Mouse (Mus musculus) liver, embryonic 14.5 days (tissue): ENCODE data around the gene Aire.

Experiments used
- CTCF ChIP-seq: IDR thresholded peaks from 2 replicates; pipeline ENCODE4 v1.5.1; 2016; ENCODE audit warnings: antibody characterized with exemption, low read depth, control low read depth
- EP300 ChIP-seq: IDR thresholded peaks from 2 replicates; pipeline ENCODE4 v1.6.1; 2016; ENCODE audit warnings: antibody characterized with exemption, low read depth

DNA sequence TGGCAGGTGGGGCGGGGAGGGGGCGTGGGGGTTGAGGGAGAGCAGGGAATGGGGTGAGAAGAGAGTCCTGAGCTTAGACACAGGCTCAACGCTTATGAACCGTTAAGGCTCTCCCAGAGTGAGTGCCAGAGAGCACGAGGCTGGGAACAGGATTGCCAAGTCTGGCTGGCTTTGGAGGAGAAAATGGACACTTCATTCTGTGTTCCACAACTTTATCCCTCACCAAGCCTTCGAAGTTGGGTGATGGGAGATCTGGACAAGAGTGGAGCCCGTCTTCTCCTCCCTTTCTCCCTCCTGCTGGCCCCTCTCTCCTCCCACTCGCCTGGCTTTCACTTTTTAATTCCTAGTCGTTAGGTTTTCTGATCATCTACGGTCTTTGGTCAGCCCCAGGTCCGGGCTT, 25.1 kb upstream of the Aire start:
- no peak for TF ChIP-seq CTCF
- no peak for TF ChIP-seq EP300
